Mouse (Mus musculus): ENCODE measurements at regions not wholly inside any gene's neighbourhood (a gene's known extent, or its start where the extent isn't known, plus 50 kb on each side); places are given as distances from the start of the nearest gene placed in this dataset.

GRCm38 (mm10) chr7:92984701-92985682, 94.7 kb upstream of the Fam181b start:
- no peak for DNase-seq

GRCm38 (mm10) chr7:92985683-92986070, 94.0 kb upstream of the Fam181b start:
- no peak for DNase-seq

- DNase-seq = no peak
Observed at GRCm38 (mm10) chr7:92998886-92999285, 80.8 kb upstream of the Fam181b start.

- DNase-seq = peak; percentile 78
Observed at GRCm38 (mm10) chr7:93006694-93007231, 72.9 kb upstream of the Fam181b start.

- no peak for DNase-seq
Observed at GRCm38 (mm10) chr7:93007721-93008120, 71.9 kb upstream of the Fam181b start.

GRCm38 (mm10) chr7:93019390-93019789, 60.3 kb upstream of the Fam181b start:
- no peak for DNase-seq

GRCm38 (mm10) chr7:93023489-93024130, 56.1 kb upstream of the Fam181b start:
- DNase-seq = no peak

GRCm38 (mm10) chr7:93026231-93026630, 53.4 kb upstream of the Fam181b start:
- no peak for DNase-seq
